Mouse (Mus musculus): ENCODE measurements around the gene Onecut1.

- TF ChIP-seq GATA1 (IDR thresholded peaks at IDR 0.05; ENCODE audit: low read length), result no peak
- no peak for TF ChIP-seq TAL1 (IDR thresholded peaks at IDR 0.05; ENCODE audit: low read length)
These were observed 51.1 kb downstream of the Onecut1 start for GRCm38 (mm10) chr9:74912619-74913376.
